Mouse (Mus musculus) stomach, embryonic 16.5 days (tissue): ENCODE data around the gene Spink4. TPM values are rescaled to one million over a fixed set of nuclear protein-coding genes. Genes with fewer than 3 reads are reported as not detected.

Experiments used
- ATAC-seq: fragments of 200-750 bp; cut with Nextera tagmentation; 2 replicates; pipeline ENCODE4 v1.8.0; 2017; ENCODE audit warnings: moderate number of reproducible peaks, moderate TSS enrichment; ENCODE audit not compliant: insufficient read depth, low FRiP score
- H3K27ac ChIP-seq: fragments of 300-500 bp; sonication (generic); 2 replicates; pipeline ENCODE4 v1.5.1; 2014; ENCODE audit warnings: low read length
- H3K27me3 ChIP-seq: fragments of 300-500 bp; sonication (generic); 2 replicates; pipeline ENCODE4 v1.6.1; 2014; ENCODE audit warnings: low read length, control low read depth, mixed read lengths; ENCODE audit not compliant: control insufficient read depth, insufficient read depth
- H3K36me3 ChIP-seq: fragments of 300-500 bp; sonication (generic); 2 replicates; pipeline ENCODE4 v1.6.1; 2014; ENCODE audit warnings: low read length; ENCODE audit not compliant: control insufficient read depth, insufficient read depth
- H3K4me1 ChIP-seq: fragments of 300-500 bp; sonication (generic); 2 replicates; pipeline ENCODE4 v1.6.1; 2014; ENCODE audit warnings: low read length, control low read depth, mixed read lengths; ENCODE audit not compliant: control insufficient read depth, insufficient read depth
- H3K4me2 ChIP-seq: fragments of 300-500 bp; sonication (generic); 2 replicates; pipeline ENCODE4 v1.6.1; 2014; ENCODE audit warnings: low read depth, low read length, mixed read lengths
- H3K4me3 ChIP-seq: fragments of 300-500 bp; sonication (generic); replicated peaks from 2 replicates; pipeline ENCODE4 v1.5.1; 2014; ENCODE audit warnings: mild to moderate bottlenecking, low read length
- H3K9ac ChIP-seq: fragments of 300-500 bp; sonication (generic); 2 replicates; pipeline ENCODE4 v1.6.1; 2014; ENCODE audit warnings: low read length
- H3K9me3 ChIP-seq: fragments of 300-500 bp; sonication (generic); replicated peaks from 2 replicates; pipeline ENCODE4 v1.6.1; 2016; ENCODE audit warnings: low read length, control low read depth; ENCODE audit not compliant: control insufficient read depth
- WGBS: fragments of 180-500 bp; shearing (Covaris S2); extraction: QIAGEN DNeasy Blood & Tissue Kit; methylation state at CpG from one replicate; pipeline ENCODE4 v1.1.7; 2014; 5-methylcytosine and 5-hydroxymethylcytosine counted together
- polyA plus RNA-seq: library from polyadenylated mRNA; unstranded; fragments of >200 nt; fragmentation: Nextera tagmentation; extraction: Ambion mirVana; gene quantifications from 2 replicates; pipeline ENCODE4 v1.2.1, GENCODE M21; 2015

Spink4 gene
- polyA plus RNA-seq, 1 experiment from 2014 or later: 40.3 TPM

- 80% methylated on average over 10 of the region's 10 CpGs for WGBS
- H3K4me3 ChIP-seq: no peak overlapping the region
- peaks cover 3% of the 10 kb centered on the region; the same call in 1 of the 2 replicates for H3K4me1 ChIP-seq
- no peaks in the 10 kb centered on the region for H3K9me3 ChIP-seq
- no peak overlapping the region for H3K4me2 ChIP-seq
- H3K36me3 ChIP-seq: no peaks in the 10 kb centered on the region
- H3K9ac ChIP-seq: no peak overlapping the region
- no peaks in the 10 kb centered on the region for H3K27me3 ChIP-seq
- no peak overlapping the region for H3K27ac ChIP-seq
- no peak for ATAC-seq
These were observed 36.7 kb upstream of the Spink4 start for GRCm38 (mm10) chr4:40883200-40883599.

DNA sequence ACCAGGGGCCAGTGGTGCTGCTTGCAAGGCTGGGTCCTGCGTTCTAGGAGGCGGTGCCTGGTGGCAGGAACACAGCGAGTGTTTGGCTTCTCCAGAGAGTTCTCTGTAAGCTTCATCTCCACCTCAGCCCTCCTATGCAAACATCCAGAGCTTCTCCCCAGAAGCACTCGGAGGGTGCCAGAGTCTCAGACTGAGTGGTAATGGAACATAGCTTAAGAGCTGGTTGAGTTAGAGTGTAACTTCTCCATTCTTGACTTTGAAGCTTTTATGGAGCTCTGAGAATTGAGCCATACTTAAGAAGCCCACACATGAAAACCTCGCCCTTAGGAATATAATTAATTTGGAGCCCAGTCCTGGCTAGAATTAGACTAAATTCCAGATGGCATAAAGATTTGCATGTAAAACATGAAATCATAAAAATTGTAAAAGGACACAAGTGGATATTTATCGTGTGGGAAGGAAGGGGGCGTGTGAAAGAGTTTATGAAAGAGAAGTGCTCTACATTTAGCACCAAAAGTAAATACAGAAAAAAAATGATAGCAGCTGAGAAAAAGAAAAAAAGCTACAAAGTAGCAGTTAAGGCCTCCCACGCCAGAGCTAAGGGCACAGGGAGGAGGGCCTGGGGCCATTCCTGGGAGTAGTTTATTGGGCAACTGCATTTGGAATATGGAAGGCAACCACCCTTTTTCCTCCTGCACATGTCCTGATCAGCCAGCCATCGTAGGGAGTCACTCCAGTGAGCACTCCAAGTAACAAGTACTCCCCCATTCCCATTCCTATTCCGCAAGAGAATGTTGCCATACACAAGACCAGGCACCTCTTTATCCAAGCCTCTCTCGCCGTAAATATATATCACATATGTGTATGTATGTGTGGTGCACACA, 35.3 kb upstream of the Spink4 start:
- Histone ChIP-seq H3K4me2 (no peak overlapping the region), H3K4me3 (no peak overlapping the region), H3K9ac (no peak overlapping the region), H3K27ac (no peak overlapping the region; the same call in 1 of the 2 replicates), H3K4me1 (peaks cover 3% of the 10 kb centered on the region; the same call in 1 of the 2 replicates), H3K9me3 (no peaks in the 10 kb centered on the region), H3K36me3 (no peaks in the 10 kb centered on the region), H3K27me3 (no peaks in the 10 kb centered on the region)
- ATAC-seq: no peak
- WGBS: 68% methylated on average over 12 of the region's 12 CpGs

GRCm38 (mm10) chr4:40885166-40885525, 34.7 kb upstream of the Spink4 start:
- Histone ChIP-seq H3K9me3 (no peaks in the 10 kb centered on the region), H3K27ac (no peak overlapping the region; the same call in 1 of the 2 replicates), H3K4me1 (peaks cover 3% of the 10 kb centered on the region; the same call in 1 of the 2 replicates), H3K4me3 (no peak overlapping the region), H3K27me3 (no peaks in the 10 kb centered on the region), H3K4me2 (no peak overlapping the region), H3K9ac (no peak overlapping the region), H3K36me3 (no peaks in the 10 kb centered on the region)
- WGBS: 78% methylated on average over 2 of the region's 2 CpGs
- ATAC-seq: no peak

DNA sequence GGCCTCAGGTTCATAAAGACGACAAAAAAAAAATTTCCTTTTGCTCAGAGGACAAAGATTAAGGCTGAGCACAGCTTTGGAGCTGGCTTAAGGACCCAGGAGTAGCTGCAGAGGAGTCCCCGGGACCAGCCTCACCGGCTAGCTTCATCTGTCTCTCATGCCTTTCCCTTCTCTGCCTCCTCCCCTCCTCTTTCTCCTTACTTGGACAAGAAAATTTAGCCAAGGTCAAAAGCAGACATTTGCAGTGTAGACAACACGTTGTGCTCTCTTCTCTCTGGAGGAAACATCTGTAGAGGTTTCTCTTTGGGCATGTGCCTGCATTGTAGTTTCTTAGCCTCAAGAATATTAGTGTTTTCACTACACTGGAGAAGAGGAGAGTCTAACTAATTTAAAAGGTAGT, 34.0 kb upstream of the Spink4 start:
- H3K36me3 ChIP-seq: no peaks in the 10 kb centered on the region
- H3K27ac ChIP-seq: no peak overlapping the region
- ATAC-seq: no peak
- H3K9ac ChIP-seq: no peak overlapping the region
- WGBS: 51% methylated on average over 4 of the region's 4 CpGs
- H3K27me3 ChIP-seq: no peaks in the 10 kb centered on the region
- no peak overlapping the region for H3K4me2 ChIP-seq
- peaks cover 3% of the 10 kb centered on the region; the same call in 1 of the 2 replicates for H3K4me1 ChIP-seq
- H3K4me3 ChIP-seq: no peak overlapping the region
- H3K9me3 ChIP-seq: no peaks in the 10 kb centered on the region

- Histone ChIP-seq H3K9me3 (no peaks in the 10 kb centered on the region), H3K36me3 (no peaks in the 10 kb centered on the region), H3K4me2 (no peak overlapping the region), H3K4me3 (no peak overlapping the region), H3K9ac (no peak overlapping the region; the same call in 1 of the 2 replicates), H3K4me1 (peaks cover 3% of the 10 kb centered on the region; the same call in 1 of the 2 replicates), H3K27me3 (no peaks in the 10 kb centered on the region), H3K27ac (no peak overlapping the region)
- ATAC-seq: no peak
- WGBS: 68% methylated on average over 11 of the region's 11 CpGs
These were observed 31.0 kb upstream of the Spink4 start for GRCm38 (mm10) chr4:40888839-40889238.

DNA sequence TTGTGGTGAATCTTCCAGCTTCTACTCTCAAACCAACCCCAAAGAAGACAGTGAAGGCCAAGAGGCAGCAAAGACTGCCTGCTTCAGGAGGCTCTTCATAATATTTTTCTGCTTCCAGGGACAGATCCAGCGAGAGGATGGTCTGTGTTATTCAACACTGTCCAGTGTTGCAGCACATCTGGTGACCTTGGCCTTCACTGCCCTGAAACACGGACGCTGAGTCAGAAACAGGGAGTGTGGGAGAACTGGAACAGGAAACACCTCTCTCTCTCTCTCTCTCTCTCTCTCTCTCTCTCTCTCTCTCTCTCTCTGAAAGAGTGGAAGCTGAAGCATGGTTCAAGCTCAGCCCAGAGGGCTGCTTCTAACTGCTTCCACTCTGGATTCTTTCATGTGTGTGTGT, 30.6 kb upstream of the Spink4 start:
- Histone ChIP-seq H3K36me3 (no peaks in the 10 kb centered on the region), H3K4me1 (peaks cover under 1% of the 10 kb centered on the region; the same call in 1 of the 2 replicates), H3K9me3 (no peaks in the 10 kb centered on the region), H3K27ac (no peak overlapping the region), H3K27me3 (no peaks in the 10 kb centered on the region), H3K4me2 (no peak overlapping the region), H3K4me3 (no peak overlapping the region), H3K9ac (no peak overlapping the region; the same call in 1 of the 2 replicates)
- ATAC-seq: no peak
- 25% methylated on average over 3 of the region's 3 CpGs for WGBS

DNA sequence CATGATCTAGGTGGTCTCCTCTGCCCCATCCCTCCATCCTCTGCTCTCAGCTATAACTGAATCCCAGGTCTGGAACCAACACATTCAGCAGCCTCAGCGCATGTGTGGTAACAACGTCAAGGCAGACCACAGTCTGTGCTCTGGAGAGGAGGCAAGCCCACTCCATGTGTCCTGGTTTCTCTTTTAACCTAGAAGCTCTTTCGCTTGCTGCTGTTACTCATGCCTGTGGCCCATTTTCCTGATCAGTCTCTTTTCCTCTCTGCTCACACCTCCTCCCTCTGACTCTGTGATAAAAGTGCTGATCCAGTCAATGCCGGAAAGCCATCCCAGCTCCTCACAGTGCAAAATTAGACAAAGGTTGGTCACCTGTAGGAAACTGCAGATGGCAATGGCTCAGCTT, 29.9 kb upstream of the Spink4 start:
- no peaks in the 10 kb centered on the region for H3K27me3 ChIP-seq
- no peaks in the 10 kb centered on the region for H3K9me3 ChIP-seq
- H3K36me3 ChIP-seq: no peaks in the 10 kb centered on the region
- H3K4me3 ChIP-seq: no peak overlapping the region
- no peak for ATAC-seq
- H3K27ac ChIP-seq: no peak overlapping the region
- H3K4me1 ChIP-seq: no peaks in the 10 kb centered on the region
- H3K9ac ChIP-seq: no peak overlapping the region
- H3K4me2 ChIP-seq: no peak overlapping the region
- 86% methylated on average over 4 of the region's 4 CpGs for WGBS

- H3K9ac ChIP-seq: no peak overlapping the region
- H3K27me3 ChIP-seq: no peaks in the 10 kb centered on the region
- H3K4me1 ChIP-seq: no peaks in the 10 kb centered on the region
- H3K9me3 ChIP-seq: peaks cover 3% of the 10 kb centered on the region; the same call in 1 of the 2 replicates
- no peak overlapping the region for H3K4me3 ChIP-seq
- no peaks in the 10 kb centered on the region for H3K36me3 ChIP-seq
- H3K27ac ChIP-seq: no peak overlapping the region
- H3K4me2 ChIP-seq: no peak overlapping the region
- 71% methylated on average over 5 of the region's 5 CpGs for WGBS
- no peak for ATAC-seq
These were observed 28.6 kb upstream of the Spink4 start for GRCm38 (mm10) chr4:40891206-40891605.

DNA sequence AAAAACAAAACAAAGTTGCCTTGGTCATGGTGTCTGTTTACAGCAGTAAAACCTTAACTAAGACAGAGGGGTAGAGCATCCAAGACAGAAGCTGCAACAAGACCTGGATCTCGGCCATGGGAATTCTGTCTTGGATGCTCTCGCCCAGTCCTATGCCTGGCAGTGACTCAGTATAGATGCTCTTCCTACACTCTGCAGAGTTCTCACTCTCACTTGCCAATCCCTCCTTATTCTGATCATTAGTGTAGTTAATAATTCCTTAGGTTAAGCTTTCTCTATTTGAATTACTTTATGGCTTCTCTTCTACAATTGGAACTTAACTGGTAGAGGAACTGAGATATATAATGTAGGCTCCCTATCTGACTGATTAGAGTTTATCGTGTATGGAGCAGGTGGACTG, 24.7 kb upstream of the Spink4 start:
- ATAC-seq: no peak
- Histone ChIP-seq H3K4me1 (no peaks in the 10 kb centered on the region), H3K27ac (no peak overlapping the region), H3K36me3 (no peaks in the 10 kb centered on the region), H3K4me2 (no peak overlapping the region), H3K9me3 (peaks cover 5% of the 10 kb centered on the region; the same call in 1 of the 2 replicates), H3K27me3 (no peaks in the 10 kb centered on the region), H3K4me3 (no peak overlapping the region), H3K9ac (no peak overlapping the region)
- WGBS: 84% methylated on average over 3 of the region's 3 CpGs
